Mouse (Mus musculus) small intestine, adult 2 months (tissue): Measurements from ENCODE around the gene Cenpn.

ENCODE experiments used
- CTCF ChIP-seq: fragments of 200-500 bp; IDR thresholded peaks from 2 replicates; pipeline ENCODE4 v1.5.1; 2012; ENCODE audit warnings: low read depth, mild to moderate bottlenecking, control low read depth, inconsistent platforms, low read length, moderate library complexity, mixed read lengths; ENCODE audit not compliant: insufficient replicate concordance, insufficient read length; ENCODE audit errors: extremely low read depth
- POLR2A ChIP-seq: fragments of 200-500 bp; IDR thresholded peaks from 2 replicates; pipeline ENCODE4 v1.6.1; 2012; ENCODE audit warnings: low read depth, mild to moderate bottlenecking, control low read depth, inconsistent platforms, low read length, moderate library complexity

GRCm38 (mm10) chr8:116951369-116951768, 29.8 kb downstream of the Cenpn start:
- TF ChIP-seq CTCF, result no peak; the same call in 1 of the 2 replicates
- TF ChIP-seq POLR2A, result no peak
